Mouse (Mus musculus): Measurements from ENCODE around the gene Rpl22.
A peak's percentile ranks its signal among the peaks of the same experiment; 100 is the strongest.

- TF ChIP-seq CTCF (conservative IDR thresholded peaks at IDR 0.05 in 1 of 2, IDR thresholded peaks at IDR 0.05 in 1 of 2; ENCODE audit: low read depth in 2 of 2, low read length in 2 of 2) (no peak), NELFE (IDR thresholded peaks at IDR 0.05; ENCODE audit: low read depth, low read length) (no peak), RAD21 (IDR thresholded peaks at IDR 0.05; ENCODE audit: low read depth, low read length) (no peak), MAFK (IDR thresholded peaks at IDR 0.05; ENCODE audit: insufficient replicate concordance, low read length) (no peak), MAX (IDR thresholded peaks at IDR 0.05; ENCODE audit: low read length) (no peak), EP300 (IDR thresholded peaks at IDR 0.05; ENCODE audit: low read length) (no peak), POLR2A (IDR thresholded peaks at IDR 0.05; ENCODE audit: low read depth, low read length) (peak; percentile 26; the same call in 1 of the 2 replicates), ZC3H11A (IDR thresholded peaks at IDR 0.05; ENCODE audit: low read depth, low read length) (no peak), ZKSCAN1 (IDR thresholded peaks at IDR 0.05; ENCODE audit: borderline replicate concordance, low read depth, low read length) (no peak), RCOR1 (conservative IDR thresholded peaks at IDR 0.05; ENCODE audit: low read depth, low read length) (no peak), GABPA (IDR thresholded peaks at IDR 0.05; ENCODE audit: insufficient replicate concordance, low read depth, low read length) (no peak), MEF2A (IDR thresholded peaks at IDR 0.05; ENCODE audit: borderline replicate concordance, low read depth, low read length) (no peak; the same call in 1 of the 2 replicates)
Observed at GRCm38 (mm10) chr4:152345120-152345889, 19.8 kb downstream of the Rpl22 start.
